Mouse (Mus musculus): Measurements from ENCODE around the gene Slc25a13. TPM values are rescaled to one million over a fixed set of nuclear protein-coding genes. Genes with fewer than 3 reads are reported as not detected.
A peak's percentile ranks its signal among the peaks of the same experiment; 100 is the strongest.

The Slc25a13 gene
- total RNA-seq, 2 experiments from 2014 or later = 1.7 to 1.9 TPM

DNA sequence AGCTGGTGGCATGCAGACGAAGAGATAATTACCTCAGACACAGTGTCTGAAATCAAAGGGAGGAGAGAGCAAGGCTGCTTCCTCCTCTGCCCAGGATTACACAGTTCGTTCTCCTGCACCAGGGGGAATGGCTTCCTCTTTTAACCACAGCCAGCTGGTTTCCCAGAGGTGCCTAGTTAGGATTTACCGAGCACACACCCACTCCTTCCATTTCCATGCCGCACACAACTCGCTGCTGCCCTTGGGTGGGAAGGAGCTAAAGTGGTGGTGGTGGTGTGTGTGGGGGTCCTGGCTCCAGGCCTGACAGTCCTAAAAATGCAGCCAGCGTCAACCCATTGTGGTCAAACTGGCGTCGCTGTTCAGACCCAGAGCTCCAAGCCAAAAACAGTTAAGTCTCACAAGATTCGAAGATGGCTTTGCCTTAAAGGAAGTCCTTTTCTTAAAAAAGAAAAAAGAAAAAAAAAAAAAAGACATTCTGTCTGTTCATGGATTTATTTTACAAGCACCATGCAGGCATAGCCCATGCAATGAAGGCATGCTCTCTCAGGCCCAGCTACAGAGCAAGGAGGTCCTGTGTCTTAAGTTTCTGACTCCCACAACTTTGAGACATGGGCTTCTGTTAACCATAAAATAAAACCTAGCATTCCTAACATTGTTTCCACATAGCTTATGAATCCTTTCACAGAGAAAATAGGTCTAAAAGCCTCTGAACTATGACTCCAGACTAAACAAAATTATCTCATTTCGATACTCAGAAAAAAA is 104.0 kb downstream of the Slc25a13 start:
- DNase-seq = no peak

DNA sequence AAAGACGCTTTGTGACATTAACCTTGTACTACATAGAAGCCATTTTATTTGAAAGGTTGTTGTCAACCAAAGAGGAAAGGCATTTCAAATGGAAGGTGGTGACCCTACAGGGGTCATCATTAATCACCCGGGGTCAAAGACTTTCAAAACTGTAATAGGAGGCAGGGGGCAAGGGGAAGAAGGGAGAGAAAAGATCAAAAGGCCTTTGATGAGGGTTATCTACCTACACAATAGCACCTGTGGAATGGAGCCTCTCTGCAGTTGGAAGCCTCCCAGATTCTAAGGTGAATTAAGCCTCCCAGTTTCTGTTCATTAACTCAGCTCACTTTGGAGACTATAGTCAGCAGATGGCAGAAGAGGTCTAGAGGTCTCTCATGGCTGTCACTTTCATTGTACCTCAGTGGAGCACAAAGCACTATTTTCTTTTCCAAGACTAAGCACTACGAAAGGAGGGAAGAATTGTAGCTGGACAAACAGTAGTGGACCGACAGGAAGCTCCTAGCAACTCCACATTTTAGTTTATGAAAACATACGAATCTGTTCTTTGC is 109.5 kb downstream of the Slc25a13 start:
- no peak for DNase-seq

DNA sequence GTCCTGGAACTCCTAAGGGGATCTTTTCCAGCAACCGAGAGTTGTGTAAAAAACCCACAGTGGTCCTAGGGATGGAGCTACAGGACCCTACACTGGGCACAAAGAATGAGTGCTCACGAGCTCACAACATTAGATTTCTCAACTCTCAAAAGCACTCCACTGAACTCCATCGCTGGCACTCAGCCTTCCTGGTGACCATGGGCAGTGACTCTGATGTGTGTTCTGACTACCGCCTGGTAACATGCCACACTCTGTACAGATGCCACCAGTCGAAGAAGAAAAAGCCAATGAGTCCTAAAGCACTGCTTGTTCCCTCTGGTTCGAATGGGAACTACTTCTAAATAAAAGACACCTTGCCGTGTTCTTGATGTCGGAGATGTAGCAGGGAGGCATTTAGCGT is 111.4 kb downstream of the Slc25a13 start:
- DNase-seq = no peak

DNA sequence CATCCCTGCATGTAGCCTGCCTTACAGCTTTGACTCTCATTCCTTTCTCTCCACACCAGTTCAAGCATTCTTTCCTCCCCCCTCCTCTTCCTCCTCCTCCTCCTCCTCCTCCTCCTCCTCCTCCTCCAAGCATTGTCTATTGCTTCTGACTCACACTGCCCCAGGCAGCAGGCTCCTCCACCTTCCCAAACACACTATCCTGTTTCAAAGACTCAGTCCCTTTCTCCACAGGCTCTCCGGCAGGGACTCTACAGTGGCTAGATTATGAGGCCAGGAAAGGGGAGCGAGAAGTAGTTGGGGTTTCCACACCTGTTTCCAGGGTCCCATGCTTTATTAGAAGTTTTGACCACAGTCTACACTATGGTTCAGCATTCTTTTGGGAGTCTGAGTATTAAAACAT is 113.5 kb downstream of the Slc25a13 start:
- no peak for DNase-seq

DNA sequence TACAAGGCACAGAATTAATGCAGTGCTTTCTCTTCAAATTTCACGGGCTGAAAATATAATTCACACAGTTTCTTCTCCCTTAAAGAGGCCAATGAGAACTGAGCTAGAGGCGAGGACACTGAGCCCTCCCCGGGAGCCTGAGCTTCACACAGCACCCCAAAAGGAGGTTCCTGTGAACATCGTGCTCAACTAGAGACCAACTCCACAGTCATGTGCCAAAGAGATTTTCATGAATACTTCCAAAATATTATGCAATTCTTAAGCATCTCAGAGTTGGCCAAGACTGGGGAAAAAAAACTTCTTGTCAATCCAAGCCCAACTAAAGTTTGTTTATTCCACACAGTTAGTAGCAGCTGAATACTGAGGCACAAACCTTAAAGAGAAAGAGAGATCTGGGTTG is 115.4 kb downstream of the Slc25a13 start:
- no peak for DNase-seq

DNA sequence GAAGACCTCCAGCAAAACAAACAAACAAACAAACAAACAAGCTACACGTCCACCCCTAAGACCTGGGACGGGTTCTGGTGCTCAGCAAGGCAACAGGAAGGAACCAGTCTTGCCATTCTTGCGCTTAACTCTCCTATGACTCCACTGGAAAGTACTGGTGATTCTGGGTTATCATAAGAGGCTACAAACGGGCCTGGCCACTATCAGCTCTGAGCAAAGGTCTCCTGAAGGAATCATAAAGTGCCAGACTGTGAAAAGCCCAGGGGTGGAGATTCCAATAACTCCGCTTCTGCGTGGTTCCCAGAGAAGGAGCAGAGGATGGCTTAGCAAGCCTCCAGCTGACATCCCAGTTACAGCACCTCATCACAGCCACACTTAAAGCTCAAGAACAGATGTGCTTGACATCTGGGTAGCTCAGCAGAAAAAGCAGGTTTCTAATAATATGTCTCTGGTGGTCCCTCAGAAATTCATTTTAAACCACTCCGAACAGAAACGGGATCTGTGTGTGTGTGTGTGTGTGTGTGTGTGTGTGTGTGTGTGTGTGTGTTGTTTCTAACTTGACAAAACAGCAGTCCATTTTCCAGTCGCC is 116.0 kb downstream of the Slc25a13 start:
- no peak for DNase-seq

DNA sequence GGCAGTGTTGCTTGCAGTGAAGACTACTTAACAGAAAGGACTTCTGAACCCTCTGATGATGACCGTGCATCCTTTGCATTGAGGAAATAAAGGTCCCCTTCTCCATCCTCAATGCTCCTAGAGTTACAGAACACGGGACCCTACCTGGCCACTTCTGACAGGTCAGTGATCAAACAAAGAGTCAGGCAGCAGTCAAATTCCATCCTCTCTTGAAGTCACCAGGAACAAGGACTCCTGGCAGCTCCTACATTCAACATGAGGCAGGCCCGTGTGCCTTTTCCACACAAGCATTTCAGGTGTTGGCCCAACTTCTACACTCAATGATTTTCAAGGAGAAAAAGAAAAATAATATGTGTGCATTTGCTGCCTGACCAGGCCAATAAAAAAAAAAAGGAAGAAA is 123.0 kb downstream of the Slc25a13 start:
- no peak for DNase-seq

DNA sequence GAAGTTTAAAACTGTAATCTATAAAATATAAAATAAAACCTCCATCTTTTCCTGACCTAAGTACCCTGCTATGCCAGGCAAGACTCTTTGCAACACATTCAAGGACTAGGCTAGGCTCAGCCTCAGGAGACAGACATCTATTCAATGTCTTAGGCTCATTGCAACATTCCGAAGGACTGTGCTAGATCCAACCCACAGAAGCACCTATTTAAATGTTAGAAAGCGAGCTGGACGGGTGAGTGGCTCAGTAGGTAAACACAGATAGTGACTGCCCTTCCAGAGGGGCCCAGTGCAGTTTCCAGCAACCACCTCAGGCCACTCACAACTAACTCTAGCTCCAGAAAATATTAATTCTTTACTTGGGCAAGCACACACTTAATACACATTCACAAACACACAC is 123.5 kb downstream of the Slc25a13 start:
- no peak for DNase-seq

DNA sequence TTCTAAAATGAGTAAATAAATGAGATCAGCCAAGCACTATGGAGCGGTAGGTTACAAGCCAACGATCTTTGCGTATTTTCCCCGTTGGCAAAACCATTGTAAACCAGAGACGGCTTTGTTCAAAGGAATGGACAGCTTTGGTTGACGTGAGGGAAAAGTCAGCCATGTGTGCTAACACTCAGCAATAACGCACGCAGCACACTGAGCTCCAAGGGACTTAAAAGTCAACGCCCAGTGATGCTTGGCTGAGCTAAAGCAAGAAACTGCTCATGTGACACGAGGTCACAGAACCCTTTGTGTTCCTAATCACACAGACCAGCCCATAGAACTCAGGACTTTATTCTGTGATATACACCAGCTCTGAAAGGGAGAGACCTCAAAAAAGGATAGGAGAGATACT is 124.5 kb downstream of the Slc25a13 start:
- no peak for DNase-seq

DNA sequence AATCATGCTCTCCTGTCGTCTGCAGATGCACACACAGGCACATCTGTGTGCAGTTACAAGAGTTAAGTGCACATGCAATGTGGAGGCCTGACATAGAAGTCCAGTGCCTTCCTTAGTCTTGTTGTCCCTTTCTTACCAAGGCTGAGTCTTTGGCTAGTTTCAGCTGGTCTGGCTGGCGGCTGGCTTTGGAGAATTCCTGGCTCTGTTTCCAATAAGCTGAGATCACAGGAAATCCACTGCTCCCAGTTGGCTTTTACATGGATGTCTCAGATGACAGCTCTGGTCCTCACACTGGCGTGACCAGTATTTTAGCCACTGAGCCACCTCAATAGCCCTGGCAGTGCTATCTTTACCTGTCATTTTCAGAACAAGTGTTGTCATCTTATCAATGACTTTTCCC is 126.0 kb downstream of the Slc25a13 start:
- peak; percentile 14 for DNase-seq

DNA sequence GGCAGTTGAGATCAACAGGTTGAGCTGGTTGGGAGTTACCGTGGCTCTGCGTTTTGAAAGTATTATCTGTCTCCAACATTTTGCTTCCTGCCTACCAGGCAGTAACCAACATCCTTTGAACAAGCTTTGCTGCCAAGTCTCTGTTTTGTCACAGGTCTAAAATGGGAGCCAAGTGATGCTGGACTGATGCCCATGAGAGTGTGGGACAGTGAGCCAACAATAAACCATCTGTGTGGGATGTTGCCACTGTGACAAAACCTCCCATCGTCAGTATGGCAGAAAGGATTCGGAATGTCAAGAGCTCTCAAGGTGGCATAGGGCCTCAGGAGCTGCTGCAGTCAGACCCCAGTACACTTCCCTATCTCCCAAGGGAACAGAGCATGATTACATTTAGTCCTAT is 128.8 kb downstream of the Slc25a13 start:
- DNase-seq = no peak

DNA sequence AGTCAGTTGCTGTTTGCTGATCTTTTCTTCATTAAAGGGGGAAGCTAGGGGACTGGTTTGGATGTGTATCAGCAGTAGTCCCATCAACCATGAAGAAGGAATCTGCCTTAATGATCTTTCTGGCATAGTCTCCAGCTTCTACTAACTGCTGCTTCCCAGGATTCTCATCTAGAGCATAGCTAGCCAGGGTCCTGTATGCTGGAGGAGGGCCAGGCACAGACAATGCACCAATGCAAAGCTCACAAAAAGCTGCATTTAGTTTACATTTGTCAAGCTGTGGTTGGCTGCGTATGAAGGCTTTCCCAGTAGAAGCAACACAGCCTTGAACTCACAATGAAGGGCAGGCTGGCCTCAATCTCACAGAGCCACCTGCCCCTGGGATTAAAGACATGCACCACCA is 136.5 kb downstream of the Slc25a13 start:
- DNase-seq = no peak

DNA sequence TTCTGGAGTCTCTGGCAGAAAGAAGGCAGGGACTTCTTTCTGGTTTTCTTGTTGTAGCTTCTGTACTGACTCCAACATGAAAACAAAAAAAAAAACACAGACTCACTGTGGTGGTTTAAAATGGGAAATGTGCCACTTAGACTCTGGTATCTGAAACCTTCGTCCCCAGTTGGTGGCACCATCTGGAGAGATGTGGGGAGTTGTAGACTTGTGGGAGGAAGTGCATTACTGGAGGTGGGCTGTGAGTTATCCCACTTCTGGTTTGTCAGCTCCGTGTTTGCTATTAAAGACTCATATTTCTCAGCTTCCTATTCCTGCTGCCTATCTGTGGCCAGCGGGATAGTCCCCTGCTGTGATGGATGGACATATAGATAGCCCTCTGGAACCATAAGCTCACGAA is 139.7 kb downstream of the Slc25a13 start:
- DNase-seq = no peak

DNA sequence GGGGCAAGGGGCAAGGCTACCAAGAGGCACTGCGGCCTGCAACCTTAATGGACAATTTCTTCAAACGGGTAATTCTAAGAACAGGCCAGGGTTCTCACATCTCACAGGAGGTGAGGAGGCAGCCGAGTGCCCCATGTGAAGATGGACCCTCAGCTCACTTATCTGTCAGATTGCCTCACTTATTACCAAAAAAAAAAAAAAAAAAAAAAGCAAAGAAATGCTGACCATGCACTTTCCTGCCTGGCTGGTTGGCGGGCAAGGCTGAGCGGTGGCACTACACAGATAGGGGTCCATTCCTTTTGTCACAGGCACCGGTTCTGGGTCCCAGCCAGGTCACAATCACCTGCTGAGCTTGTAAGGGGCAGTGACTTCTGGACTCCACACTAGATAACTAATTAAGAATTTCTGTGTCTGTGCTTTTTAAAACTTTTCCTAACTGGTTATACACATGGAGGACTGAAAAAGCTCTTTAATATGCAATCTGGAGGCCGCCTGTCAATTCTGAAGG is 141.0 kb downstream of the Slc25a13 start:
- no peak for DNase-seq

DNA sequence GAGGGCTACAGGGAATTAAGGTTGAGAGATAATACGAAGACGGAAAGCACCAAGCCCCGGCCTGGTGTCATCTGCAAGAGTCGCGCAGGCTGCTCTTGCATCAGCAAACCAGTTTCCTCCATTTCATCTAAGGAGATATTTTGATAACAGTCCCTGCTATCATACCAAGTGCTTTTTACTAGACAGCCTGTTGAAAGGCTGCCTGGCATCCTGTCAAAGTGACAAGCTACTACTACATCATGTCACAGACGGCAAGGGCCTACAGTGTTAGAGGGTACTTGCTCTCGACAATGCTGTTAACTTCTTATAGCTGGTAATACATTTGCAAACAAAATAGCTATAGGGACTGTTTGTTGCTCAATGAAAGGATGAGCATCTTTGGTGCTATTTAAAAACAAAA is 145.9 kb downstream of the Slc25a13 start:
- no peak for DNase-seq

DNA sequence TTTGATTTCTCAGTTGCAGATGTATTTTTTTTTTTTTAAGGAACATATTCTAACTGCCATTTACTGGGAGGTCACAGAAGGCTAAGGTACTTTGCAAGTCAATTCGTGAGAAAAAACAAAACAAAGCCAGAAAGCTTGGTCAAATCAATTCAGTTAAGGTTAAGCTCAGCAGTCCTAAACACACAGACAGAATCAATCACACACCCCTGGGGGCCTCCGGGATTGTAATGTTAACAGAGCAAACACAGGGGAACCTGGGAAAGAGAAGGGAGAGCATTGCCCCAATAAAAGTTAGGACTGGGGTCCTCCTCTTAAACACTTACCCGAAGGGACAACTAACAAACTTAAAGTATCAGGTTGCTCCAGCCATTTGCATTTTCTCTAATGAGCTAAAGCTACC is 147.0 kb downstream of the Slc25a13 start:
- DNase-seq = no peak

DNA sequence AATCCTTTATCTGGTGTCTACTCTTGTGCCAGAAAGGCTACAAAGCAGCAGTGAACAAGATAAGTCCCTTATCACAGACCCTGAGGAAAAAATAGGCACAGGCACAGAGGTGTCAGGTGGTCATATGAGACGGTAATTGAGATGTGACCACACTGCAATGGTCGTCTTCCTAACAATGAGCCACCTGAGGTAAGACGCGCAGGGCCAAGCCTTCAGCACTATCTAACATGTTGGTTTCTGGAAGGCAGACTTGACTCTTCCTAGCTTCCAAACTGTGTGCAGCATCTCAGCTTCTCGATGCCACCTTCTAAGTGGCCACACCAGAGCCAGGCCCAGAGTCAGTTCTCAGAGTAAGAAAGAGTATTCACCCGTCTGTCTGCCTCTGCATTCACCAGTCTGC is 149.8 kb downstream of the Slc25a13 start:
- DNase-seq = no peak

DNA sequence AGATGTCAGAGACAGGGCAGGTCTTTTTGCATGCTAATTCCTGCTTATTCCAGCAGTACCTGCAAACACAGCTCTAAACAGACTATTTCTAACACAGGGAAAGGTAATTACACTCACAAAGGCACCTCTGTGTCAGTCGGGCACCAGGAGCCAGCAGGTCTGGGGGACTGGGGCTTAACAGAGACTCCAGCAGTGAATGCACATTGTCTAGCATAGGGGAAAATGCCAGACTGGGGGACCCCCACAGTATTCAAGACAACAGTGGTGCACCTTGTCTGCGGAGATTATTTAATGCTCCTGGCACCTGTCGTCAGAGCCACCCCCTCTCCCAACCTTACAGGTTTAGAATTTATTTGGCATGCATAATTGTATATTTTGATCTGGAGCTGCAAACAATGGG is 158.4 kb downstream of the Slc25a13 start:
- no peak for DNase-seq

DNA sequence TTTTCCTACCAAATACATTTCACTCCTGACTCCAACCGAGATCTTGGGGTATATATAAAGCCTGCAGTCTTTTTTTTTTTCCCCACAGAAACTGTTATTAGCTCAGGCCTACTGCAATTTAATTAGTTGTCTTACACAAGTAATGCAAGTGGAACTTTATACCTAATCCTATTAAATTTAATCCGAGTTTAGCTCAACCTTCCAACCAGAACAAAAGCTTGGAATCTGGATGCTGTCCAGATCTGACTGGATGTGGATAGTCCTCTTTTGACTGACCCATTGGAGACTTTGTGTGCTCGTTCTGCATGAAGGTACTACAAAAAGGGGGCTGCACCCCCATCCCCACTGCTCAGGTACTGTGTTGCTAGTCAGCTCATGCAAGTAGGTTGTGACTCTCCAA is 163.0 kb downstream of the Slc25a13 start:
- no peak for DNase-seq

DNA sequence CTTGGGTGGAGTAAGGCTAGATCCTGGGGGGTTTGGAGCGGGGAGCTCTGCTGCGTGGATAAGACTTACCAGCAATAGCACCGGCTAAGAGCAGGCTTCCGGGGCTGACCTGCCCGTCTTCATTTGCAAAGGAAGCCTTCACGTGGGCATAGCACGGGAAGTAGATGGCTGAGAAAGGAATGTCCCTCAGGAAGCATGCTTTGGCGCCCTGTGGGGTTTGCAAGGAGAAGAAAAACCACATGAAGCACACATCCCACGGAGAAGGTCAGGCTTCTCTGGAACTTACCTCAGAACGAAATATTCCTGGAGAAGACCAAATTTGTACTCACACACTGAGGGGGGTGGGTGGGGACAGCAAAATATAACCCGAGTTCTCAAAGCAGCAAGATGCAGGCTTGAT is 164.3 kb downstream of the Slc25a13 start:
- DNase-seq = no peak

DNA sequence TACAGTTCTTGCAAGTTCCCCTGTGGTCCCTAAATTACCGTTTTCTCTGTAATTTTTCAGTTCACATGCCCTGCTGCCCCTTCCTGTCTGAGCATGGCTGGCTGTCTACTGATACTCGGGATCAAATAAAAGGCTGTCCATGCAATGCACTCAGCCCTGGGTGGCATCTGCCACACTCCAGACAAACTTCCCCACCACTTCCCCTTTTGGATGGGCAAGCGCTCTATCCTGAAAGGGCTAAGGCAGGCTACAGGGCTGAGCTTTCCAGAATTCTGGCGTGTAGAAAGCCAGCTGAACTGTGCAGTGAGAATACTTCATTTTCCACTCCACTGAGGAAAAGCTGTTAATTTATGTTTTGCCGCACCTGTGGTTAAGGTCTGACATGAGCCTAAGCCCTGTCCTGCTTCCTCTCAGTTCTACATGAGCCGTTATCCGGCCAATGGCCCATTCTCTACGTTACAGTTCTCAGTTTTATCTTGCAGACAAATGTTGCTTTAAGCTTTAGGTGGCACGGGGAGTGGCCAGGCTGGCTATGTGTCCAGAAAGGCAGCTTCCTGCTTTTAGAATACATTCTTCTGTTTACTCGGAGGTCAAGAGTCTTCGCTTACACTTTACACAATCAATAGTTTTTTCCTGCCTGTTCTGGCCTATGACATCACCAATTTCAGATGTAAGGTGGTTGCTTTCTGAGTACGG is 170.1 kb downstream of the Slc25a13 start:
- no peak for DNase-seq

DNA sequence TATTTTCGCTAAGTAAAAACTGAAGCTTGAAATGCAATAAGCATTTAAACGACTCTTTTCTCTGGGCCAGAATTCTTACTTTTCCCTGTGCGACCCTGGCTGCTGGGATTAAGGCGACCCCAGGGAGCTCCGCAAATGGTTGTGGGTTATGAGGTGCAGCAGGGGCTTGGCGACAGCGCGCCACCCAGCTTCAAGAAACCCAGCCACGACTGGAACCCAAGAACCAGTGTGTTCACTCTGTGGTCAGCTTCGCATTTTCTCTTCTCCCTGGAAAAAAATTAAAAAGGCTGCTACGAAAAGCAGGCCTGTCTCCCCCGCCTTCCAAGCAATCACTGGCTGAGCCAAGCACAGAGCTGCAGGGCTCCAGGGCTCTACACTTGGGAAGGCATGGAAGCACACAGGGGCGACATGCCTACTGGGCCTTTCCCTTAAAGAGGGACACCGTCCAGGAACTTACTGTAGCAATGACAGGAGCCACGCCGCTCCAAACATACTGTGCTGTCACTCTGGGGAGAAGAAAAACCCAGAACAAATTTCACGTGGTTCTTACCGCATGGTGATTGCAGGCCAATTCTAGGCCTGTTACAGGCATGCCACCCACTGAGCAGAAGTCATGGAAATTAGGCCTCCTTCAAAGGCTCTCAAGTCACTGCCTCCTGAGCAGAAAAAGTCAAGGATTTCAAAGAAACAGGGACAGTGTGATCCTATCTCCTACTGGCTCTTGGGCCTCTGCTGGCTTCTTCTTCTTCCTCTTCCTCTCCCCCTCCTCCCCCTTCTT is 178.0 kb downstream of the Slc25a13 start:
- peak; percentile 7 for DNase-seq

All from gastrocnemius, postnatal 10 days (tissue).